Mouse (Mus musculus) left cerebral cortex, postnatal 4 days (tissue): Measurements from ENCODE around the gene Krr1. TPM values are rescaled to one million over a fixed set of nuclear protein-coding genes. Genes with fewer than 3 reads are reported as not detected.

Experiments used
- DNase-seq: peaks from one replicate; pipeline ENCODE4 v3.0.0-alpha.2; 2022
- intact Hi-C: fragments of 180-260 bp; cut with DNase I; formaldehyde crosslinking; loops from one replicate; pipeline ENCODE4 v1.15.1; 2025
- total RNA-seq, 2 experiments: library from RNA; stranded (reverse); gene quantifications; 2 replicates each; pipeline ENCODE4 v1.2.3; 2021

Gene Krr1
- 10 to 100 TPM; 32.7 to 35.8 TPM for total RNA-seq

GRCm38 (mm10) chr10:111972542-111973361 is at the start of gene Krr1:
TSS of gene Krr1 (plus strand) at chr10:111972664.
- peak; percentile 91 for DNase-seq
- intact Hi-C loops: no loop called here

DNA sequence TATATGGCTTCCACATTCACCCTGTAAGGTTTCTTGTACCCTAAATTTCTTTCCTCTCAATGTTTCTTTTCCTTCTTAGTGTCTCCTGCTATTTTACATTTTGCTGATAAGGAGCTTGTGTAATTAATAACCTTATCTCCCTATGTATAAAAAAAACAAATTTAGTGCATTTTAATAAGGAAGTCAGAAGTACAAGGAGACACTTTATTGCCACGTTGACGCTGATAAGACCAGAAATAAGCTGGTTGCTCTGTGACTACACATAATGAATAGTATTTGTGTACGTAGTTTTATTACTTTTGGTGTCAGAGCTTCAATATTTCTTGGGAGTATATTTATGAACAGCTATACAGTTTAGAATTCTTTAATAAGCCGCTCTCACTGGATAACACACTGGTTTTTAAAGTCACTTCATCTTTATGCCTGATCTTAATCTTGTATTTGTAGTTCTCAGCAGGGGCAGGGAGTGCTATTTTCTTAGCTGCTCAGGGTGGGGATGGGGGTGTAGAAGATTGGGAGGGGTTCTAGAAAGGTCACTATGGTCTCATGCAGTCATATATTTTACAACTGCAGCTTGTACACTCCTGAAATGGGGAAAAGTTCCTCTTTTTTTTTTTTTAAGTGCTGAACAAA is 48.8 kb upstream of the Krr1 start:
- intact Hi-C loops: no loop called here
- no peak for DNase-seq

- intact Hi-C loops: no loop called here
- no peak for DNase-seq
These were observed 48.3 kb upstream of the Krr1 start for GRCm38 (mm10) chr10:111924141-111924540.

DNA sequence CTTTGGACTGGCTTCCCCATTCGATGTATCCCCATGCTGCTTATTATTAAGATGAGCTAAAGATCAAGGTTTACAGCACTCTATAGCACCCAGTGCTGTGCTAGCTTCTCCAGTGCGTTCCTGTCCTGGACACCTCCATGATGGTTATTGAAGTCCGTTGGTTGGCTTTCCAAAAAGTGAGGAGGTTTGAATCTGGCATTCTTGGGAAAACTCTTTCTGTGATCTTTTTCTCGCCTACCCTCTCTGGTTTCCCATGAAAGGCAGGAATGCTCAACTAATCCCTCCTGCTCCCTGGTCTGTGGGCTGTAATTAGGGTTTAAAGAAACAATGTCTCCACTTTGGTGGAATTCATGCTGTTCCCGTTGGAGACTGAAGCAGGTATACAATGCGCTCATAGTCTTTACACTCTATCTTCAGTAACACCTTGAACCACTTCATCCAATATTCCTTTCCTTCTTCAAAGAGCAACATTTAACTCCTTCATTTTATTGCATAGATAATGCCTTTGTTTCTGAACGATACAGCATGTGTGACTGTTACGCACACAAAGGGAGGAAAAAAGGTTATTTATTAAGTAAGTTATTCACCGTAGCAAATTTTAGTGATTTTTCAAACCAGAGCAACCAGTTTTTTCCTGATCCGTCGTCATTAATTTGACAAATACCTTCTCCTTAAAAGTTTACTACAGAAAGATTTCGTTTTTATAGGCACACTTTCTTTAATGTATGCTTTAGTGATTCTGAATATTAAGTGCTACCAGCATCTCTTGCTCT is 47.6 kb upstream of the Krr1 start:
- no peak for DNase-seq
- intact Hi-C loops: no loop called here

- peak; percentile 94 for DNase-seq
- intact Hi-C loops: no loop called here
These were observed 47.0 kb upstream of the Krr1 start for GRCm38 (mm10) chr10:111925489-111925860.

DNA sequence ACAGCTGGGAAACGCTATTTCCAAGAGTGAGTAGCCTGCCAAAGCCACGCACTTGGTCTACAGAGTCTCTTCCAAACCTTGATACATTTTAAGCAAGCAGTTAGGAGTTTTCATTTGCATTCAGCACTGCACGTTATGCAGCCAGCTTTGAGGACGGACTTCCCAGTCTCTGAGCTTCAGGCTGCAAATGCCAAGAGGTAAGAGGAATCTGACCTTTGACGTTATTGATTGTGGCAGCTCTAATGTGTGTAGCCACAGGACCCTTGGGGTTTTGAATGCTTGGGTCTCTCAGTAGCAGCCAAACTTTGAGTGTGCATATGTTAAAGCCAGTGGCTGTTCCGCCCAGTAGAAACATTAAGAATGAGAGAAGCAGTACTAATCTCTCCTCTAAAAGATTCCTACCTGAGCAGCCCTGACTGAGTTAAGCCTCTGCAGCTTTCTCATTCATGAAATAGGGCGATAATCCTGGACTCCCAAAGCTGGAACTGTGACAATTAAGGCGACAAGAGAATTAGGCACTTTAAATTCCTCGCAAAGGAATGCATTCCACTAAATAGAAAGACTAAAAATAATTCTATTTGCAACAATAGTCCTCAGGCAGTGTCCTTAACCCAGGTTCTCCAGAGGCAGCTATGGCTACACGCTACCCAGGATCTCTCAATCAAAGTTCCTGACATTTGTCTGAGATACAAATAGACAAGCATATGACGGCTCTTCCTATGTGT is 39.7 kb upstream of the Krr1 start:
- intact Hi-C loops: no loop called here
- no peak for DNase-seq

DNA sequence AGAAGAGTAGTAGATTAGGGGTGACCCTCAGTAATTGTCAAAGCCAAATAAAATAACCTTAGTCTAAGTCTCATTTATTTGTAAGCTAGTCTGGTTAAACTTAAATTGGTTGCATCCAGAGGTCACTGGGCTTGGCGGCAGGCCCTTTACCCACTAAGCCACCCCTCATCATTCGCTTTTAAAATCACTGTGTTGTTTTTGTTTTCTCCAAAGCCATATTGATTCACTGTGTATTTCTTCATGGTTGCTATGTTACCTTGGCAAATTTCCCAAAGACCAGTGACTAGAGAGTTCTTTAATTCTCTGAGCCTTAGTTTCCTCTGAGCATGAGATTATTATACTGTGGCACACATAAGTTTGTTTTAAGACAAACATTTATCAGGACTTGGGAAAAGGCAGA is 37.3 kb upstream of the Krr1 start:
- DNase-seq: no peak
- intact Hi-C loops: no loop called here

DNA sequence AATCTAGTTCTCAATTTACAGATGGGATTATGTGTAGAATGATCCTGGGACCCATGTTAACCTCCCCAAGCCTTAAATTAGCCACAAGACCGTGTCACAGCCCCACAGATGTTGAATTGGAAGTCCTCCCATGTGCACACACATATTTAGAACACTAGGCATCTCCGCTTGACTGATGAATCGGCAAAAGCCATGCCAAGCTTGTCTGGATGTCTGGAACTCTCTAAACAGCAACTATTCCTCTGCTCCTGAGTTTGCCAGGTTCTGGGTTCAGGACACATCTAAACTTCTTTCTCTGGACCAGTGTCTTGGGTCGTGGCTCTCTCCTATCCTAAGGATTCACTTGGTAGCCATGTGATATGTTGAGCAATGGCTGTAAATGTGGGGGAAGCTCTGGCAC is 36.4 kb upstream of the Krr1 start:
- intact Hi-C loops: no loop called here
- DNase-seq: no peak

GRCm38 (mm10) chr10:111936491-111937145 is 35.8 kb upstream of the Krr1 start:
- intact Hi-C loops: no loop called here
- peak; percentile 90 for DNase-seq

- intact Hi-C loops: no loop called here
These were observed 35.3 kb upstream of the Krr1 start for GRCm38 (mm10) chr10:111937146-111937534.

GRCm38 (mm10) chr10:111943026-111943425 is 29.4 kb upstream of the Krr1 start:
- no peak for DNase-seq
- intact Hi-C loops: loop anchor here (10.0 kb wide), 1 partner anchor 638 kb away; no protein-coding TSS in a partner anchor

More at GRCm38 (mm10) chr10:111937146-111937534, 35.3 kb upstream of the Krr1 start:
- DNase-seq: no peak

GRCm38 (mm10) chr10:111945563-111945962 is 26.9 kb upstream of the Krr1 start:
- no peak for DNase-seq
- intact Hi-C loops: loop anchor here (10.0 kb wide), 1 partner anchor 641 kb away; no protein-coding TSS in a partner anchor

DNA sequence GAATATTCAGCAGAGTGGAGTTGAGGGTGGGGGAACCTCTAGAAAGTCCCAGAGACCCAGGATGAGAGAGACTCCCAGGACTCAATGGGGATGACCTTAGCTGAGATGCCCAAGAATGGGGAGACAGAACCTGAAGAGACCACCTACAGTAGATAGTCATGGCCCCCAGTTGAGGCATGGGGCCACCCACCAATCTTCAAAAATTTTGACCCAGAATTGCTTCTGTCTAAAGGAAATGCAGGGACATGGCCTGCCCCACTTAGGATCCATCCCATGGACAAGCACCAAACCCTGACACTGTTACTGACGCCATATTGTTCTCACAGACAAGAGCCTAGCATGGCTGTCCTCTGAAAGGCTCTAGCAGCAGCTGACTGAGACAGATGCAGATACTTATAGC is 24.4 kb upstream of the Krr1 start:
- no peak for DNase-seq
- intact Hi-C loops: loop anchor here (10.0 kb wide), 1 partner anchor 643 kb away; no protein-coding TSS in a partner anchor

DNA sequence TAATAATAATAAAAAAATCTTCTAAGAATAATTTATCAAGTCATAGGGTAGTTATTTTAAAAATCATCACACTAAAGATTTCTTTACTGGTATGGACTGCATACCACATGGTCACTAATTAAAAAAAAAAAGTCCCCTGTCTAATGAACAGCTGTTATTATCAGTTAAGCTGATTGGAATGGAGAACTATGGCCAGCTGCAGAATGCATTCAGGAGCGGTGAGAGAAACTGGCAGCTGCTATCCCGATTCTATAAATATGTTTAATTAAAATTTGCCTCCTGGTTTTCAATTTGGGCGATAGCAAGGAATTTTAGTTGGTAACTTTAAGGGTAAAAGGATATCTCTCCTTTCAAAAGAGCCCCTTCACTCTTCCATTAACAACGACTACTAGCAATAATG is 23.5 kb upstream of the Krr1 start:
- DNase-seq: no peak
- intact Hi-C loops: loop anchor here (10.0 kb wide), 1 partner anchor 644 kb away; no protein-coding TSS in a partner anchor

DNA sequence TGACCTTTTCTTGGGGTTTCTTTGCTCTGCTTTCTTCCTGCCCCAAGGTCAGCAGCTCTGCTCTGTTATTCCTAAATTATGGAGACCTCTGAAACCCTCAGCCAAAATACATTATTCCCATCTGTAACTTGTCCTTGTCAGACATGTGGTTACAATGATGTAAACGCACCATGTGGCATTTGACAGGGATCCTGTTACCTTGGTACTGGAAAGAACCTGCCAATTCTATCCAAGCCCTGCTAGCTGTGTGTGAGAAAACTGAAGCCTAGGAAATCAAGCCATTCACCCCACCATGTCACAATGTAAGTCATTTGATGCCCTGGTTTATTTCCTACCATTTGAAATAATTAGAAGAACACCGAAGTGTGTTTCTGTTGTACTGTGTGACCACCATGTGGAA is 16.6 kb upstream of the Krr1 start:
- intact Hi-C loops: no loop called here
- no peak for DNase-seq

DNA sequence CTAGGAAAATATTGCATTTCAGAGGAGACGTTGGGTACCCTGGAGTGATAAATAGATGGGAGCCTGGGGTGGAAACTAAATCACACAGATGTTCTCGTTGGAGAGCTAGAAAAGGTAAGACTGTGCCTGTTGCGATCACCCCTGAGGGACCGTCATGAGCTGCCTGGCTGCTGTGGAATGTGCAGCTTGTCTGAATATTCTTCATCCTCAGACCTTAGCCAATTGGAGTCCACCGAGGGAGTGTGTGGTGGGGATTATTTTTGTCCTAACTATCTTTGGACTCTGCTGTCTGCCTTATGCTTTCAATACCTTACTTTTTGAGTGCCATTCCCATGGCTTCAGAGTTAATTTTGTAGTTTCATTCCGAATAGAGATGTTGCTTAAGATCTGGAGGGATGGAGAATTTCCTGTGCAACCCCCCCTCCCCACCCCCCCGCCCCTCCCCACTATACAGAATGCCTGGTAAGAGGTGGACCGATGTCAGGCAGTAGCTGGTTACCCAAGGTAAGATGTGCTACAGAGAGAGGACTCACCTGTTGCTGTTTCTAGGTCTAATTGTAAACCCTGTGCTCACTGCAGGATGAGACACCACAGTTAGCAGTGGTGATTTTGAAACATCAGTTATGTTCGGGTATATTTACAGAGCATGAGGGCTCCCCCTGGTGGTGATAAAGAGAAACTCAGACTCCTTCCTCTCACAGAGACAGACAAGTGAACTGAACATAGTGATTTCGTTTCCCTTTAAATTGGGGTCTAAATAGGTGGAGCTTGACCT is 15.0 kb upstream of the Krr1 start:
- intact Hi-C loops: no loop called here
- peak; percentile 56 for DNase-seq

DNA sequence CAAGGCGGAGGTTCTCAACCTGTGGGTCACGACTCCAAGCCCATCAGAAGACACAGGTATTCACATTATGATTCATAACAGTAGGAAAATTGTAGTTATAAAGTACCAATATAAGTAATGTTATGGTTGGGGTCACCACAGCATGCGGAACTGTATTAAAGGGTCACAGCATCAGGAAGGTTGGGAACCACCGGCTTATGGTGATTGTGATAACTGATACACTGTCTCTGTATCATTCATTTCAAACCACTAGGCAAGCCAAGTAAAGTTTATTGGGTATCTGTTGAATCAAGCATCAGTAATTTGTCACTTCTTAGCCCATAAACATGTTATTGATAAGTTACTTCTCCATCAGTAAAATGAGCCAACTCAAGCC is 14.4 kb upstream of the Krr1 start:
- intact Hi-C loops: no loop called here
- DNase-seq: no peak

- intact Hi-C loops: no loop called here
- no peak for DNase-seq
These were observed 13.1 kb upstream of the Krr1 start for GRCm38 (mm10) chr10:111959353-111959752.

DNA sequence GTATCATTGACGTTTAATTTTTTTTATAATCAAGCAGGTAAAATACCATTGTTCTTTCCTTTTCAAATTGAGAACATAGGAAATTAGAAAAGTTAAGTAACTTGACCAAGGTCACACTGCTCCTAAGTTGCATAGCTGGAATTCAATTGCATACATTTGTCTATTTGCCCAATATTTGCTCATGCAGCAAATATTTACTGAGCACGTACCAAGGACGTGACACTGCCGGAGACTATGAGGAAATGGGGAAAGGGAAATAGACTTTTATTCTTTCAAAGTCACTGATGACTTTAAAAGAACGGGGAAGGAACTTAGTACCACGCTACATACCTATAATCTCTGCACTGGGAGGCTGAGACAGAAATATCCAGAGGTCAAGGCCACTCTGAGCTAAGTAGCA is 12.0 kb upstream of the Krr1 start:
- intact Hi-C loops: loop anchor here (2.0 kb wide), 1 partner anchor 458 kb away; no protein-coding TSS in a partner anchor
- no peak for DNase-seq
